Comparison of ENCODE assay signal across 14 mouse cellular contexts in the genomic region with DNA sequence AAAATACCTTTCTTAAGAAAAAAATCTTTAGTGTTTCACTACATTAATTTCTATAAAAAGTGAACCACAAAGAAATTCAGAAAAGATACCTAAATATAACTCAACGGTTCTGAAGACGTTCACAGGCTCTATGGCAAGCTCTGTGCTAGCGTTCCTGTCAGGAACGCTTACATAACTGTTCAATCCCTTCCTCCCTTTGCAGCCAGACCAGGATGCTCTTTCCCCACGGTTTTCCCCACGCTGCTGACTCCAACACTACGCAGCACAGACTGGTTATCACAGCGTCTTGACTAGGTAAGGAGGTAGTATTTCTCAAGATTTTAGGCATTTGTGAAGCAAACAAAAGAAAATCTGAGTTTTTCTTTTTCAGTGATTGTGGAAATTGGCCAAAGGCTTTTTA. TPM values are rescaled to one million over a fixed set of nuclear protein-coding genes. Genes with fewer than 3 reads are reported as not detected.
DNase-seq lines count a peak whose midpoint lies in the region; TF ChIP-seq lines count a peak whose summit lies in the region.
"Had no signal": no experiment of that assay in that cellular context is flagged by ENCODE, and none has a peak within 500 bp of the region (broad histone marks: within the 10 kb centered on the region; RNA-seq: fewer than 3 reads in every experiment).

No protein-coding gene starts in this region.

- no peak for TF ChIP-seq CTCF in left cerebral cortex, adult 2 months (IDR thresholded peaks at IDR 0.05)

- H3K4me3 ChIP-seq in left cerebral cortex, adult 2 months = no peak overlapping the region
- H3K4me3 ChIP-seq: forebrain, embryonic 12.5 days had no signal

- DNase-seq in frontal cortex, postnatal 36 days (ENCODE audit: low spot score in 2 of 2) = peak; percentile 65 to 72
- DNase-seq in frontal cortex, postnatal 25 days (ENCODE audit: low spot score in 2 of 2) = no peak
- peak; percentile 61 to 79 for DNase-seq in left cerebral cortex, adult 18-20 months (ENCODE audit: low spot score in 2 of 2)
- DNase-seq in left cerebral cortex, postnatal 10 days (ENCODE audit: extremely low spot score in 1 of 2, low spot score in 2 of 2) = no peak
- DNase-seq in left cerebral cortex, adult 2 months (ENCODE audit: extremely low spot score in 1 of 2, low spot score in 2 of 2) = peak; percentile 61 to 62
- peak; percentile 66 to 84 for DNase-seq in right cerebral cortex, postnatal 36 days (ENCODE audit: low spot score in 2 of 2)
- no peak for DNase-seq in embryo, embryonic 9.5 days (ENCODE audit: extremely low spot score)
- DNase-seq: adrenal gland, adult 8-10 months; kidney, adult 8-10 months; kidney, postnatal 4 days; lung, embryonic 14.5 days; midbrain, embryonic 14.5 days had no signal

- H3K27ac ChIP-seq in left cerebral cortex, adult 2 months = peak overlapping the region; percentile 76
- H3K27ac ChIP-seq: forebrain, embryonic 12.5 days; macrophage had no signal

- intact Hi-C loops in left cerebral cortex, postnatal 10 days (cut with DNase I) = no loop called here
- intact Hi-C loops in left cerebral cortex, adult 2 months (cut with DNase I) = loop anchor here (1.0 to 2.0 kb wide), 2 partner anchors 43 to 125 kb away; no protein-coding TSS in a partner anchor

RNA-seq across cellular contexts. Expression of gene Sub1, which starts 15.3 kb away (rescaled TPM):
- 100 to 1,000 TPM; 299 to 323 TPM for total RNA-seq in left cerebral cortex, adult 18-20 months (2021)
- 100 to 1,000 TPM; 308 to 324 TPM for total RNA-seq in left cerebral cortex, postnatal 10 days (2021)
- 100 to 1,000 TPM; 279 to 310 TPM for total RNA-seq in left cerebral cortex, adult 2 months (2021)

Comparison
In these comparisons a context has a peak if more than half of its experiments do, and no peak if none do; other contexts are left out.
1. DNase-seq: peak in frontal cortex, postnatal 36 days (2 of 2), left cerebral cortex, adult 18-20 months (2 of 2), left cerebral cortex, adult 2 months (2 of 2) and right cerebral cortex, postnatal 36 days (2 of 2); none in frontal cortex, postnatal 25 days (0 of 2), left cerebral cortex, postnatal 10 days (0 of 2) and embryo, embryonic 9.5 days (single experiment).